Mouse (Mus musculus) ES-Bruce4 (cell line): ENCODE measurements around the gene Cry2. TPM values are rescaled to one million over a fixed set of nuclear protein-coding genes. Genes with fewer than 3 reads are reported as not detected.
A peak's percentile ranks its signal among the peaks of the same experiment; 100 is the strongest.

Experiments used
- H3K27ac ChIP-seq: 2 replicates; pipeline ENCODE4 v1.5.1; 2012; ENCODE audit warnings: low read length, inconsistent platforms; ENCODE audit not compliant: insufficient read depth
- H3K27me3 ChIP-seq: 2 replicates; pipeline ENCODE4 v1.6.1; 2012; ENCODE audit warnings: mild to moderate bottlenecking, low read length, inconsistent platforms; ENCODE audit not compliant: control insufficient read depth, poor library complexity, insufficient read depth, severe bottlenecking
- H3K36me3 ChIP-seq: 2 replicates; pipeline ENCODE4 v1.6.1; 2012; ENCODE audit warnings: inconsistent platforms, mild to moderate bottlenecking, low read length, moderate library complexity; ENCODE audit not compliant: control insufficient read depth, poor library complexity, insufficient read depth, severe bottlenecking
- H3K4me1 ChIP-seq: one replicate; pipeline ENCODE4 v1.8.1; 2011; ENCODE audit warnings: low read length; ENCODE audit not compliant: control insufficient read depth, insufficient read depth
- H3K4me3 ChIP-seq: 2 replicates; pipeline ENCODE4 v1.5.1; 2011; ENCODE audit warnings: low read depth, mild to moderate bottlenecking, low read length
- H3K9ac ChIP-seq: 2 replicates; pipeline ENCODE4 v1.6.1; 2012; ENCODE audit warnings: low read depth, mild to moderate bottlenecking, inconsistent platforms; ENCODE audit not compliant: poor library complexity, severe bottlenecking
- H3K9me3 ChIP-seq: replicated peaks from 2 replicates; pipeline ENCODE4 v1.6.1; 2012; ENCODE audit warnings: mild to moderate bottlenecking, low read length, inconsistent platforms; ENCODE audit not compliant: control insufficient read depth, poor library complexity, insufficient read depth, severe bottlenecking
- CTCF ChIP-seq: IDR thresholded peaks from one replicate; pipeline ENCODE4 v1.8.1; 2011; ENCODE audit warnings: low read depth, low read length
- EP300 ChIP-seq: IDR thresholded peaks from 2 replicates; pipeline ENCODE4 v1.6.1; 2011; ENCODE audit warnings: low read depth, low read length; ENCODE audit not compliant: insufficient read depth
- POLR2A ChIP-seq: IDR thresholded peaks from one replicate; pipeline ENCODE4 v1.8.1; 2011; ENCODE audit warnings: low read length; ENCODE audit not compliant: insufficient read depth
- polyA plus RNA-seq: library from polyadenylated mRNA; stranded (reverse); fragments of >200 nt; gene quantifications from 2 replicates; pipeline ENCODE4 v1.2.4, GENCODE M21; 2011; ENCODE audit warnings: low read depth; ENCODE audit not compliant: missing spikeins, insufficient read depth, insufficient read length

Gene Cry2
- polyA plus RNA-seq, 1 experiment = 9.9 TPM

GRCm38 (mm10) chr2:92371971-92372690, 61.7 kb downstream of the Cry2 start:
- Histone ChIP-seq H3K36me3 (no peaks in the 10 kb centered on the region), H3K27me3 (no peaks in the 10 kb centered on the region), H3K9me3 (no peaks in the 10 kb centered on the region), H3K9ac (no peak overlapping the region), H3K4me3 (no peak overlapping the region), H3K27ac (peak overlapping the region; percentile 30), H3K4me1 (peaks cover 11% of the 10 kb centered on the region)
- TF ChIP-seq EP300 = 0 out of 2 replicates have a peak, but pooled peaks have one; percentile 49
- TF ChIP-seq POLR2A = no peak

DNA sequence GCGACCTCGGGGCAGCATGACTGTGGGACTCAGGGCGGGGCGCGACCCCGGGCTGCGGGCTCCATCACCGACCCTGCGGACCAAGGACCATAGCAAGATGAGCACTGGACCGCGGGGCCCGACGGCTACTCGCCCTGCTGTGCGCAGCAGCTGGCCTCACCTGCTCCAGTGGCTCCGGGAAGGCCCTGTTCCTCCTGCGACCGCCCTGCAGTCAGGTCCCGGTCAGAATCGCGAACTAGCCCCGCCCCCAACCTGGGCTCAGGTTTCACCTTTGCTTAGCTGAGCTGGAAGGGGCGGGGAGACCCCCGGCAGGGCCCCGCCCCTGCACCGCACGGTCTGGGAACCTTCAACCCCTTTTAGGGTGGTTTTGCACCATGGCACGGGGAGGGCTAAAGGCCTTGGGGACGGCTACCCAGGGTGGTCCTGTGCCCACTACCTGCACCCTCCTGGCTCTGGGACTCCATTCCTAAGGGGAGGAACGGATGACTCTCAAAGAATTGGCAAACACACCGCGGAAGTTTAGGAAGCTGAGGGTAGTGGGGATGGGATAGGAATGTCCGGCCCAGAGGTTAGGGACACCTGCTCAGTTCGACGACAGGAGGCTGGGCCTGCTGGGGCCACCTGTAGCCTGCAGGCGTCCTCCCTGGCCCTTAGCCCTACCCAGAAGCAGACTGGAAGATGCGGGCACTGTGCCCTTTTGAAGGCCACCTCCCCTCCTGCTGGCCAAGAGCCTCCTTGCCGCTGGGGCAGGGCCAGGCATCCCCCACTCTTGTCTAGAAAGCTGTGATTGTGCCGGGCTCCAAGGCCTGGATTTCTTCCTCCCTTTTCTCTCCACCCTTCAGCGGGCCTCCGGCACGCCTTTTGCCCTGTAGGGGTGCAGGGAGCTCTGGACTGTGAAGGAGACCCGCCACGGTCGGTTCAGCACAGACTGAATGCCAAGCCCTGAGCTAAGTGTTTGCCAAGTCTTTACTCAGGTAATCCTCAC, 62.7 kb downstream of the Cry2 start:
- Histone ChIP-seq H3K4me1 (peaks cover 9% of the 10 kb centered on the region), H3K9ac (peak overlapping the region; percentile 39), H3K36me3 (no peaks in the 10 kb centered on the region), H3K9me3 (no peaks in the 10 kb centered on the region), H3K27me3 (no peaks in the 10 kb centered on the region), H3K4me3 (peak overlapping the region; percentile 71), H3K27ac (peak overlapping the region; percentile 30; the same call in 1 of the 2 replicates)
- no peak for TF ChIP-seq CTCF
- peak; percentile 47; the same call in 1 of the 2 replicates for TF ChIP-seq EP300
- TF ChIP-seq POLR2A = peak; percentile 34

GRCm38 (mm10) chr2:92370375-92370774, 63.5 kb downstream of the Cry2 start:
- no peaks in the 10 kb centered on the region for H3K27me3 ChIP-seq
- H3K9me3 ChIP-seq = no peaks in the 10 kb centered on the region
- peak overlapping the region; percentile 39 for H3K9ac ChIP-seq
- H3K4me1 ChIP-seq = peaks cover 9% of the 10 kb centered on the region
- H3K36me3 ChIP-seq = 0 out of 2 replicates have a peak, but pooled peaks cover 1% of the 10 kb centered on the region
- H3K27ac ChIP-seq = no peak overlapping the region
- H3K4me3 ChIP-seq = peak overlapping the region; percentile 71
- TF ChIP-seq POLR2A = no peak
- TF ChIP-seq CTCF = no peak
- TF ChIP-seq EP300 = no peak

DNA sequence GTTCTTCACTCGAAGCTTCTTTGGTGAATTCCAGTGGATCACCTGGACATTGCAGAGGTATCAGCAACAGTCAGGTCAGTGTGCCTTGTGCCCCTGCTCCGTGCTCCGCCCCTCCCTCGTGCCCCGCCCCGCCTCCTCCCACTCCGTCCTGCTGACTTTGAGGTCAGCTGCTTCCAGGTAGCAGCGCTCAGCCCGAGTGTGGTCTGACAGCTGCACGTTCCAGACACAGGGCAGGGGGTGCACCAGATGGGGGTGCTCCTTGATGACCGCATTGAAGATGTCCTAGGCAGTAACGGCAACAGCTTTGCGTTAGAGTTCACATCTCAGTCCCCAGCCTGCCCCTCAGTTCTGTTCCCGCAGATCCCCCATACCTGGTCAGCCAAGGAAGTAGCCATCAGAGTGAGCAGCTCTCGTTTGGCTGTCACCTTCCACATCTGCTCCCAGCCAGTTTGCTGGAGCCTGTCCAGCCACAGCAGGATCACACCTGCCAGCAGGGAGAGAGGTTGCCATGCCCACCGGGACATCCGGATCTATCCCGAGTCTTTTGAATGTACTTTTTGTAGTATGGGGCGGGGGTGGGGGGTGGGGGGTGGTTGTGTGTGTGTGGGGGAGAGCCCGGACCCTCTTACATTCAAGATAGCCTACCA, 66.3 kb downstream of the Cry2 start:
- TF ChIP-seq CTCF = no peak
- TF ChIP-seq EP300 = no peak
- no peak for TF ChIP-seq POLR2A
- Histone ChIP-seq H3K4me3 (peak overlapping the region; percentile 17; the same call in 1 of the 2 replicates), H3K27me3 (no peaks in the 10 kb centered on the region)

GRCm38 (mm10) chr2:92365568-92365967, 68.3 kb downstream of the Cry2 start:
- H3K27ac ChIP-seq = no peak overlapping the region
- TF ChIP-seq CTCF (no peak), POLR2A (no peak), EP300 (no peak)
- H3K27me3 ChIP-seq = no peaks in the 10 kb centered on the region
- peaks cover 3% of the 10 kb centered on the region for H3K4me1 ChIP-seq
- 0 out of 2 replicates have a peak, but pooled peaks cover 3% of the 10 kb centered on the region for H3K36me3 ChIP-seq
- H3K9me3 ChIP-seq = no peaks in the 10 kb centered on the region
- no peak overlapping the region for H3K9ac ChIP-seq
- H3K4me3 ChIP-seq = no peak overlapping the region

More for the DNA sequence above, 66.3 kb downstream of the Cry2 start:
- H3K9me3 ChIP-seq = no peaks in the 10 kb centered on the region
- 0 out of 2 replicates have a peak, but pooled peaks cover 3% of the 10 kb centered on the region for H3K36me3 ChIP-seq
- H3K27ac ChIP-seq = no peak overlapping the region
- peaks cover 9% of the 10 kb centered on the region for H3K4me1 ChIP-seq
- no peak overlapping the region for H3K9ac ChIP-seq
